In the genomic region with DNA sequence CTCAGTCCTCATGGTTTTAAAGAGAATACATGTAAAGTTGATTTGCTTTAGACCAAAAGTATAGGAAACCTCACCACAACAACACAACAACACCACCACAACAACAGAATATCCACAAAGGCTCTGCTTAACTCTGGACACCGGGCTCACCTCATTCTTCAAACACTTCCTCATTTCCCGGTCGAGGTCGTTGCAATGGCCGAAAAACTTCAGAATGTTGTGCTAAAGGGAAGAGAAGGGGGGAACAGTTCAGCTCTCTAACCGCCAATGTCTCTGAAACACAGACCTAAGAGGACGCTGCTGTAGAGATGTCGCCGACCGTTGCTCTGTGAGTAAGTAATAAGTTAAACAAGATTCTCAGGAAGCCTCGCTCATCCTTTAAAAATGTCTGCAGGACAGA, we compare ENCODE assay signal across 20 mouse cellular contexts. TPM values are rescaled to one million over a fixed set of nuclear protein-coding genes. Genes with fewer than 3 reads are reported as not detected.
DNase-seq lines count a peak whose midpoint lies in the region; ATAC-seq and TF ChIP-seq lines count a peak whose summit lies in the region.
"Had no signal": no experiment of that assay in that cellular context is flagged by ENCODE, and none has a peak within 500 bp of the region (broad histone marks: within the 10 kb centered on the region; RNA-seq: fewer than 3 reads in every experiment).

No protein-coding gene starts in this region.

- ATAC-seq in granulocyte monocyte progenitor cell, adult 5-6 weeks (replicated peaks; ENCODE audit: poor library complexity, severe bottlenecking), result peak; percentile 55
- ATAC-seq in megakaryocyte progenitor cell, adult 5-6 weeks (replicated peaks; ENCODE audit: poor library complexity), result peak; percentile 37; the same call in 1 of the 2 replicates
- ATAC-seq: activated CD4-positive, CD25-positive, alpha-beta regulatory T cell, adult 4 months; forebrain, embryonic 13.5 days; forebrain, embryonic 15.5 days; forebrain, postnatal 0 days had no signal

- H3K36me3 ChIP-seq in testis, adult 2 months (ENCODE audit: control insufficient read depth, insufficient read depth, low read length), result no peaks in the 10 kb centered on the region

- no peaks in the 10 kb centered on the region for H3K27me3 ChIP-seq in testis, adult 2 months (ENCODE audit: control insufficient read depth, insufficient read depth, low read length)
- H3K27me3 ChIP-seq: embryonic facial prominence, embryonic 12.5 days; forebrain, embryonic 13.5 days; forebrain, embryonic 15.5 days had no signal

- no peak overlapping the region for H3K27ac ChIP-seq in testis, adult 2 months (ENCODE audit: control insufficient read depth, insufficient read depth, low read depth, low read length)
- H3K27ac ChIP-seq: embryonic facial prominence, embryonic 10.5 days; embryonic facial prominence, embryonic 12.5 days; forebrain, embryonic 13.5 days; forebrain, embryonic 15.5 days had no signal

- peak overlapping the region; percentile 51 for H3K4me3 ChIP-seq in testis, adult 2 months (ENCODE audit: control insufficient read depth, low read depth, low read length)
- H3K4me3 ChIP-seq: embryonic facial prominence, embryonic 10.5 days; embryonic facial prominence, embryonic 12.5 days; forebrain, embryonic 13.5 days; forebrain, embryonic 15.5 days had no signal

- no peaks in the 10 kb centered on the region for H3K4me1 ChIP-seq in testis, adult 2 months (ENCODE audit: control insufficient read depth, insufficient read depth, low read length)
- H3K4me1 ChIP-seq: embryonic facial prominence, embryonic 10.5 days; embryonic facial prominence, embryonic 12.5 days; forebrain, embryonic 13.5 days; forebrain, embryonic 15.5 days had no signal

- DNase-seq in testis, postnatal 14 days (ENCODE audit: low spot score), result no peak
- no peak for DNase-seq in thymus, adult 18-20 months
- DNase-seq in right cerebral cortex, postnatal 4 days, result no peak
- DNase-seq: adrenal gland, adult 8-10 months; adrenal gland, postnatal 14 days; cerebellum, adult 11 months; cerebellum, adult 18-20 months; cerebellum, adult 8-10 months; cerebellum, adult 9-11 months; cerebellum, postnatal 14 days; cerebellum, postnatal 36 days; forebrain, postnatal 0 days had no signal

- no peak for TF ChIP-seq CTCF in testis, adult 2 months (IDR thresholded peaks at IDR 0.05; ENCODE audit: control insufficient read depth, insufficient read depth, insufficient replicate concordance, low read depth, low read length)

- no peak for TF ChIP-seq POLR2A in testis, adult 2 months (IDR thresholded peaks at IDR 0.05; ENCODE audit: control insufficient read depth, low read depth, low read length)

RNA-seq across cellular contexts. Expression of a gene that starts 27.3 kb away (rescaled TPM):
- polyA plus RNA-seq in testis, adult 2 months (2012; rRNA removed), result 12.0 and 12.8 TPM in 2 replicates
- 35.6 and 51.4 TPM in 2 replicates for total RNA-seq in granulocyte monocyte progenitor cell, adult 5-6 weeks (2014; fragmentation: Nextera tagmentation)
- total RNA-seq in granulocyte monocyte progenitor cell, adult 5-6 weeks (2017), result 50.7 and 58.2 TPM in 2 replicates
- total RNA-seq in megakaryocyte progenitor cell, adult 5-6 weeks (2015), result 34.4 and 41.4 TPM in 2 replicates
- 70.7 and 79.0 TPM in 2 replicates for total RNA-seq in megakaryocyte progenitor cell, adult 5-6 weeks (2017)

RNA-seq across cellular contexts. Expression of a gene that starts 27.6 kb away (rescaled TPM):
- polyA plus RNA-seq in testis, adult 2 months (2012; rRNA removed), result 141 TPM in 2 replicates
- 22.0 and 38.4 TPM in 2 replicates for total RNA-seq in granulocyte monocyte progenitor cell, adult 5-6 weeks (2014; fragmentation: Nextera tagmentation)
- total RNA-seq in granulocyte monocyte progenitor cell, adult 5-6 weeks (2017), result 33.9 and 43.1 TPM in 2 replicates
- 47.2 and 48.4 TPM in 2 replicates for total RNA-seq in megakaryocyte progenitor cell, adult 5-6 weeks (2015)
- 32.0 and 32.2 TPM in 2 replicates for total RNA-seq in megakaryocyte progenitor cell, adult 5-6 weeks (2017)

RNA-seq across cellular contexts. Expression of a gene that starts 49.3 kb away (rescaled TPM):
- 35.2 and 37.7 TPM in 2 replicates for polyA plus RNA-seq in testis, adult 2 months (2012; rRNA removed)
- total RNA-seq in granulocyte monocyte progenitor cell, adult 5-6 weeks (2014; fragmentation: Nextera tagmentation), result 9.8 and 10.8 TPM in 2 replicates
- 10.6 and 15.1 TPM in 2 replicates for total RNA-seq in granulocyte monocyte progenitor cell, adult 5-6 weeks (2017)
- total RNA-seq in megakaryocyte progenitor cell, adult 5-6 weeks (2015), result 11.4 and 14.3 TPM in 2 replicates
- total RNA-seq in megakaryocyte progenitor cell, adult 5-6 weeks (2017), result 10.8 and 11.1 TPM in 2 replicates
